Mouse (Mus musculus) liver, adult 2 months (tissue): Measurements from ENCODE around the gene Cntn4. TPM values are rescaled to one million over a fixed set of nuclear protein-coding genes. Genes with fewer than 3 reads are reported as not detected.

Experiments used
- DNase-seq: peaks from one replicate; pipeline ENCODE4 v3.0.0-alpha.2; 2011; ENCODE audit warnings: low read depth, low spot score; ENCODE audit errors: extremely low read depth
- H3K27ac ChIP-seq: fragments of 200-500 bp; replicated peaks from 2 replicates; pipeline ENCODE4 v1.5.1; 2012; ENCODE audit warnings: low read depth, mild to moderate bottlenecking, control low read depth, inconsistent platforms, low read length; ENCODE audit not compliant: insufficient read depth
- H3K27me3 ChIP-seq: fragments of 200-500 bp; 2 replicates; pipeline ENCODE4 v1.6.1; 2012; ENCODE audit warnings: mild to moderate bottlenecking, moderate library complexity, low read length, inconsistent platforms; ENCODE audit not compliant: control insufficient read depth, insufficient read depth
- H3K36me3 ChIP-seq: fragments of 200-500 bp; 2 replicates; pipeline ENCODE4 v1.6.1; 2012; ENCODE audit warnings: low read length, inconsistent platforms; ENCODE audit not compliant: control insufficient read depth, insufficient read depth
- H3K4me1 ChIP-seq: fragments of 200-500 bp; 2 replicates; pipeline ENCODE4 v1.6.1; 2011; ENCODE audit warnings: low read length; ENCODE audit not compliant: control insufficient read depth, insufficient read depth
- H3K4me3 ChIP-seq: fragments of 200-500 bp; 2 replicates; pipeline ENCODE4 v1.5.1; 2011; ENCODE audit warnings: low read depth, mild to moderate bottlenecking, control low read depth, low read length, moderate library complexity; ENCODE audit not compliant: insufficient read depth
- H3K79me2 ChIP-seq: fragments of 200-500 bp; 2 replicates; pipeline ENCODE4 v1.6.1; 2012; ENCODE audit warnings: inconsistent platforms, mild to moderate bottlenecking, low read length, moderate library complexity; ENCODE audit not compliant: control insufficient read depth, insufficient read depth
- H3K9ac ChIP-seq: fragments of 200-500 bp; 2 replicates; pipeline ENCODE4 v1.6.1; 2012; ENCODE audit warnings: low read depth, mild to moderate bottlenecking, control low read depth, inconsistent platforms, low read length
- CTCF ChIP-seq: fragments of 200-500 bp; IDR thresholded peaks from 2 replicates; pipeline ENCODE4 v1.5.1; 2011; ENCODE audit warnings: low read depth, low read length, control low read depth
- POLR2A ChIP-seq: fragments of 200-500 bp; IDR thresholded peaks from 2 replicates; pipeline ENCODE4 v1.6.1; 2011; ENCODE audit warnings: low read length, control low read depth; ENCODE audit not compliant: insufficient read depth; ENCODE audit errors: extremely low read depth
- WGBS: fragments of 180-500 bp; shearing (Covaris S2); methylation state at CpG from one replicate; pipeline ENCODE4 v1.1.7; 2018; 5-methylcytosine and 5-hydroxymethylcytosine counted together
- polyA plus RNA-seq: library from polyadenylated mRNA; depleted of rRNA; stranded (reverse); fragments of >200 nt; gene quantifications from 2 replicates; pipeline ENCODE4 v1.2.3, GENCODE M21; 2012
- total RNA-seq: library from RNA; depleted of rRNA; stranded (reverse); fragments of >200 nt; gene quantifications from 2 replicates; pipeline ENCODE4 v1.2.3, GENCODE M21; 2014

Gene Cntn4
- total and polyA plus RNA-seq, 2 experiments, result not detected

DNA sequence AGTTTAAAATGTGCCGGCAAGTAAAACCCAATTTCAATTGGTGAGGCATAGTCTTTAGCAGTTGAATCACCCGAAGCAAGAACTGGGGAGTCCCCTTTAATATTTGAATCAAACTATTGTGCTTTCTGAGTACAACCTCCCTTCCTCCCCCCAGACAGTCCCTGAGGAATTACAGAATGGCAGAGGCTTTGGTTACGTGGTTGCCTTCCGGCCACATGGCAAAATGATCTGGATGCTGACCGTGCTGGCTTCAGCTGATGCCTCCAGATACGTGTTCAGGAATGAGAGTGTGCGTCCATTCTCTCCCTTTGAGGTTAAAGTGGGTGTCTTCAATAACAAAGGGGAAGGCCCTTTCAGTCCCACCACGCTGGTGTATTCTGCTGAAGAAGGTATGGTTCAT is 998.1 kb downstream of the Cntn4 start:
- H3K4me1 ChIP-seq, result no peaks in the 10 kb centered on the region
- TF ChIP-seq CTCF (no peak), POLR2A (no peak)
- WGBS, result 84% methylated on average over 8 of the region's 8 CpGs

DNA sequence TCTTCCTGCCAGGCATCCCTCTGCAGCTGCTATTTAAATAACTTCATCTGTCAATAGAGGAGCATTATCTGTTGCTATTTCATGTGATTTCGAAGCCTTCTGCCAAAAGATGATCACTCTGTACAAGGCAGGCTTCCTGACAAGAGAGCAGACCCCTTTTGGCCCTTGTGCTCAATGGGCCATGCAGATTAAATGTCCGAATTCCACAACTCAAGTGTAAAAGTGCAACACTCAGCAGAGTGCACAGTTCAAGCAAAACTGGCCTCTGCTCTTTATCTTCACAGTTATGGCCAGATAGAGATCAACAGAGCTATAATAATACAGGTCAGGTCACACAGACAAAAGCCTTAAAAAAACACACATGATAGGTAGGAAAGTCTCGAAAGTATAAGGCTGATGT is 1024.5 kb downstream of the Cntn4 start:
- no peaks in the 10 kb centered on the region for H3K27me3 ChIP-seq
- no peak overlapping the region for H3K9ac ChIP-seq
- no peak for DNase-seq
- TF ChIP-seq POLR2A (no peak), CTCF (no peak)
- H3K36me3 ChIP-seq, result no peaks in the 10 kb centered on the region
- no peak overlapping the region for H3K27ac ChIP-seq
- H3K4me1 ChIP-seq, result no peaks in the 10 kb centered on the region
- no peaks in the 10 kb centered on the region for H3K79me2 ChIP-seq
- H3K4me3 ChIP-seq, result no peak overlapping the region
- 67% methylated on average over 3 of the region's 3 CpGs for WGBS

More for the DNA sequence above, 998.1 kb downstream of the Cntn4 start:
- no peak overlapping the region for H3K4me3 ChIP-seq
- H3K79me2 ChIP-seq, result no peaks in the 10 kb centered on the region
- H3K27ac ChIP-seq, result no peak overlapping the region
- no peaks in the 10 kb centered on the region for H3K36me3 ChIP-seq
- no peak overlapping the region for H3K9ac ChIP-seq
- no peak for DNase-seq
- H3K27me3 ChIP-seq, result no peaks in the 10 kb centered on the region

DNA sequence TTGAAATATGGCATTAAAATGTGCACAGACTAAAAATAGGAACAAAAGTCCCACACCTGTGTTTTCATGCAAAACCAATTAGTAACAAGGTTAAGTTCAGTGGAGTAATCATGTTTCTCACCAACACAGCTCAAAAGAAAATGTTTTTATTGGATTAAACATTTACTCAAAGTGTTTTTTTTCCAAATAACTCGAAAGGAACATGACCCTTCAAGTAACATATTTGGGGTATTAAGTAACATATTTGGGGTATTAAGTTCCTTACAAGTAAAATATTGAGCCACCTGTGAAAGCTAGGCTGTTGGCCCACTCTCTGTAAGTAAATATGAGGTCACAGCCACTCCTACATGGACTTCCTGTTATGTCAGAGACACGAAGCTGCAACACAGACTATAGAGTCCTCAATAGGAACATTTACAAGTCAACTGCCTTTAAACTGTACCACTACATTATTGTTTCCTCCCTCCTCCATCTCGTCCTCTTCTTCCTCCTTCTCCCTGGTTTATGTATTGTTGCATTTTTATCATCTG is 1028.1 kb downstream of the Cntn4 start:
- Histone ChIP-seq H3K4me3 (no peak overlapping the region), H3K27me3 (no peaks in the 10 kb centered on the region), H3K4me1 (no peaks in the 10 kb centered on the region), H3K27ac (no peak overlapping the region), H3K36me3 (no peaks in the 10 kb centered on the region), H3K79me2 (no peaks in the 10 kb centered on the region), H3K9ac (no peak overlapping the region)
- 34% methylated on average over 3 of the region's 3 CpGs for WGBS
- DNase-seq, result no peak
- TF ChIP-seq CTCF (no peak), POLR2A (no peak)

DNA sequence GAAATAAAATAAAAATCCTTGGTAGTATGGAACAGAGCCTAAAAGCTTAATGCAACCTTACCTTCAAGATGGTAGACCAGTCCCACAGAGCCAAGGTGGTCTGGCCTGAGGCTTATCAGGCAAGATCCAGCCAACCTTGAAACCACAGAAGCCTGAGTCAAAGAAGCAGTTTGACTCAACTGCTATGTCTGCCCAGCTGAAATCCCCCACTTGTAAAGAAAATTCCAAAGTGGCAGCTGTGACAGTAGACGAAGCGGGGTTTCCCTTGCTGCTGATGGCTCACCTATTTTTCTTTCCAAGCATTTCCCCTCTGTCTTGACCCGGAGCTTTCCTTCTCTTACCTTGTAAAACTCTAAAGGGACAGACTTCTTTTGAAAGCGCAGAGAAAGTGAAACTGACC is 1048.2 kb downstream of the Cntn4 start:
- no peaks in the 10 kb centered on the region for H3K36me3 ChIP-seq
- H3K4me1 ChIP-seq, result no peaks in the 10 kb centered on the region
- no peak for DNase-seq
- H3K27ac ChIP-seq, result no peak overlapping the region
- TF ChIP-seq POLR2A, result no peak
- TF ChIP-seq CTCF, result no peak
- H3K79me2 ChIP-seq, result no peaks in the 10 kb centered on the region
- 82% methylated on average over 4 of the region's 4 CpGs for WGBS
- no peaks in the 10 kb centered on the region for H3K27me3 ChIP-seq
- no peak overlapping the region for H3K4me3 ChIP-seq
- H3K9ac ChIP-seq, result no peak overlapping the region

DNA sequence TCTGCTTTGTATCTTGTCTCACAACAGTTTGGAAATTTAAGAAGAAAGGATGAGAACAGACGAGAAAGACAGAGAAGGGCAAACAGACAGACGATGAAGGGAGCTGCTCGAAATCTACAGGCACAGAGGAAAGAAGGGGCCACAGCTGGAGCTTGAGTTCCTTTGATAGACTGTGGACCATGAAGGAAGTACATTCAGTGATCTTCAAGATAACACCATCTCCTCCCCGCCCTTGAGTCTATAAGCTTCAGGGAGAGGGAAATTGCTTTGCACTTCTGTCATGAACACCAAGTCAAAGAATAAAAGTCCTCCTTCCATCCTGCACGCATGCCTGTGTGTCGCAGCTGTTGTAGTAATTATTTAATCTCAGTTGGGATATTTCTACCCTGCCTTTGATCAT is 1048.6 kb downstream of the Cntn4 start:
- H3K36me3 ChIP-seq, result no peaks in the 10 kb centered on the region

DNA sequence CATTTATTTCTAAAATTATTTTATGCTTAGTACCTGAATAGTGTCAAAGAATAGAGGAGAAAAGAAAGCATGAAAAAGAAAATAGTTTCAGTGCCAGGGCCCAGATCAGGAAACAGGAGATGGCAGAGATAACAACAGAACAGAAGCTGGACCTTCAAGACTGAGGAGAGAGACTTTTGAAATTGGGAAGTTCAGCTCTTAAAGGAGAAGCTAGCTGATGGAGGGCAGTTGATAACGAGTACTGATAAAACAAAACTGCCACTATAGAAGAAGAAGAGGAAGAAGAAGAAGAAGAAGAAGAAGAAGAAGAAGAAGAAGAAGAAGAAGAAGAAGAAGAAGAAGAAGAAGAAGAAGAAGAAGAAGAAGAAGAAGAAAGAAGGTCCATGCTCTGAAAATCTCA is 1050.2 kb downstream of the Cntn4 start:
- TF ChIP-seq CTCF (no peak), POLR2A (no peak)
- DNase-seq, result no peak
- Histone ChIP-seq H3K27me3 (no peaks in the 10 kb centered on the region), H3K9ac (no peak overlapping the region), H3K4me3 (no peak overlapping the region), H3K79me2 (no peaks in the 10 kb centered on the region), H3K27ac (no peak overlapping the region), H3K36me3 (no peaks in the 10 kb centered on the region), H3K4me1 (no peaks in the 10 kb centered on the region)
- WGBS, result 52% methylated on average over 1 of the region's 1 CpGs

More for the DNA sequence above, 1048.6 kb downstream of the Cntn4 start:
- Histone ChIP-seq H3K4me1 (no peaks in the 10 kb centered on the region), H3K79me2 (no peaks in the 10 kb centered on the region), H3K27me3 (no peaks in the 10 kb centered on the region), H3K9ac (no peak overlapping the region), H3K4me3 (no peak overlapping the region), H3K27ac (no peak overlapping the region)
- WGBS, result 69% methylated on average over 6 of the region's 6 CpGs
- no peak for DNase-seq
- TF ChIP-seq POLR2A (no peak), CTCF (no peak)
